Mouse (Mus musculus): Measurements from ENCODE around the gene Ripk3.

The Ripk3 gene

GRCm38 (mm10) chr14:55762001-55762821 is 26.5 kb downstream of the Ripk3 start:
- DNase-seq (ENCODE audit: low spot score in 2 of 2): no peak

GRCm38 (mm10) chr14:55761163-55761562 is 27.5 kb downstream of the Ripk3 start, which contains the start of gene Ltb4r2:
Ltb4r2 (plus strand) TSS chr14:55761428.
- DNase-seq (ENCODE audit: low spot score in 2 of 2): no peak

GRCm38 (mm10) chr14:55760156-55760555 is 28.5 kb downstream of the Ripk3 start:
- DNase-seq (ENCODE audit: low spot score in 2 of 2): peak; percentile 64 to 82

GRCm38 (mm10) chr14:55758363-55758784 is 30.3 kb downstream of the Ripk3 start, which contains the start of gene Cideb:
Cideb (minus strand) TSS chr14:55758458.
- no peak for DNase-seq (ENCODE audit: low spot score in 2 of 2)

GRCm38 (mm10) chr14:55757566-55757965 is 31.1 kb downstream of the Ripk3 start:
- no peak for DNase-seq (ENCODE audit: low spot score in 2 of 2)

- DNase-seq (ENCODE audit: low spot score in 2 of 2): no peak
These were observed 41.4 kb downstream of the Ripk3 start for GRCm38 (mm10) chr14:55747051-55747847.

GRCm38 (mm10) chr14:55745861-55746237 is 42.8 kb downstream of the Ripk3 start:
- no peak for DNase-seq (ENCODE audit: low spot score in 2 of 2)

GRCm38 (mm10) chr14:55745180-55745860 is 43.3 kb downstream of the Ripk3 start, which contains the start of the genes Dhrs1 and Nop9:
Dhrs1 (minus strand) TSS chr14:55745690.
Nop9 (plus strand) TSS chr14:55745693.
- peak; percentile 71 to 81 for DNase-seq (ENCODE audit: low spot score in 2 of 2)

- peak; percentile 74 to 87 for DNase-seq (ENCODE audit: low spot score in 2 of 2)
These were observed 45.0 kb downstream of the Ripk3 start for GRCm38 (mm10) chr14:55743711-55744110.

GRCm38 (mm10) chr14:55737086-55737687 is 51.5 kb downstream of the Ripk3 start:
- no peak for DNase-seq (ENCODE audit: low spot score in 2 of 2)

GRCm38 (mm10) chr14:55735758-55736157 is 52.9 kb downstream of the Ripk3 start:
- DNase-seq (ENCODE audit: low spot score in 2 of 2): no peak

- DNase-seq (ENCODE audit: low spot score in 2 of 2): no peak
These were observed 53.3 kb downstream of the Ripk3 start for GRCm38 (mm10) chr14:55735334-55735733.

Data from spleen, postnatal 14 days (tissue).